Mouse (Mus musculus): ENCODE results near the gene Ptp4a2.
A peak's percentile ranks its signal among the peaks of the same experiment; 100 is the strongest.

GRCm38 (mm10) chr4:129819712-129820336 lies 8.8 kb downstream of the Ptp4a2 start:
- TF ChIP-seq POLR2A (IDR thresholded peaks at IDR 0.05; ENCODE audit: low read depth, low read length) (peak; percentile 73), CTCF (IDR thresholded peaks at IDR 0.05; ENCODE audit: borderline replicate concordance, insufficient read depth, low read length) (no peak)

Measured in embryonic fibroblast, embryonic 13.5 days (primary cell).